Mouse (Mus musculus): ENCODE data around the gene Olfr827. TPM values are rescaled to one million over a fixed set of nuclear protein-coding genes. Genes with fewer than 3 reads are reported as not detected.

Gene Olfr827
- not detected for polyA plus RNA-seq (2015; fragmentation: Illumina TruSeq; extraction: RNeasy Lipid Tissue Mini Kit (QIAGEN cat#74804); ENCODE audit: insufficient read depth, low read depth, low replicate concordance)

DNA sequence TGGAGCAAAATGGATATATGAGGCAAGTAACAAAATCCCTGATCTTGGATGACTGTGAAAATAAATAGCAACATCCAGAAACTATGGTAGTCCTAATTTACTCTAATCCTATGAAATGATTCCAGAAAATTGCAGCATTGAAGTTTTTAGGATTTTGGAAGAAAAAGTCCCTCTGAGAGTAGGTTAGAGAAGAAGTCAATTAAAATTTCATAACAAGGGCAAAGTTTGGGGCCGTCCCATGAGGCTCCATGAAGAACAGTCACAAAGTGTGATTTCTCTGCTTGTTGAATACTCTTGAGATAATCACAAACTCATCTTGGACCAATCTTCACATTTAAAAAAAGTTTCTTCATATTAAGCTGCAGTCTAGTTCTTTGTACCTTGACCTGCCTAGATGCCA lies at the start of gene Olfr827:
Olfr827 (minus strand) TSS at position 101 of the 400 bp plus-strand sequence.

DNA sequence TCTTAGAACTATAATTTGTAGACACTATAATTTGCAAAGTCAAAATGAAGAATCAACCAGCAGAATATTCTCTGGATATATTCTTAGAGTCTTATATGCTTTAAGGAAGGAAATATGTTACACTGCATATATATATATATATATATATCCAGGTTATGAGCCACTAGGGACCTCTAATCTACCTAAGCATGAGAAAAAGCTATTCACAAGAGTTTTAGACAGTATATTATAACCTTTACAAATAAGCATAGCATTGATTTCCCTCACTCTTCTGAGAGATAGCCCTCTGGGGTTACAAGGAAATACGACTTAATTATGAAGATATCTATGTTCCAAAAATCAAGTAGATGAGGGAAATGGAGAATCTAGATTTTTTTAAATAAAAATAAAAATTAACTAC lies 30.1 kb downstream of the Olfr827 start, which contains the start of gene Olfr826:
Olfr826 (minus strand) TSS at position 101 of the 400 bp plus-strand sequence.

DNA sequence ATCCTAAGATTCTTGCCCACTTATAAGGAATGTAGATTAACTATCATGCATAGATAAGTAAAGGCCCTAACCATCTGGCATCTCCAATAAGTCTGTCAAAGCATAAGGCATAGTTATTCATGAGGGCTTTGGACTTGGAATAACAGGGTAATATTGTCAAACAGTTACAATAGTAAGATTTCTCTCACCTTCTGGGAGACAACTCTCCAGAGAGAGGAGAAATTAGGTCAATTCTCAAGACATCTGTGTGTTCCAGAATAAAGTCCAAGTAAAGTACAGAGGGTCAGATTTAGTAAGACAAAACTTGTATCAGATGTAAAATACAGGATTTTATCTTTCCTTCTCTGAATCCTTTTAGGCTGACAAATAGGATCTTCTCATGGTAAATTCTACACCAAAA lies 47.5 kb downstream of the Olfr827 start, which contains the start of gene Olfr825:
Olfr825 (minus strand) TSS at position 101 of the 400 bp plus-strand sequence.

Other genes starting within 250 kb of the Olfr827 start
- gene Olfr819, start 247.1 kb downstream of the Olfr827 start, polyA plus RNA-seq (2015; fragmentation: Illumina TruSeq; extraction: RNeasy Lipid Tissue Mini Kit (QIAGEN cat#74804); ENCODE audit: insufficient read depth, low read depth, low replicate concordance): not detected
- gene Olfr247, start 238.3 kb downstream of the Olfr827 start, polyA plus RNA-seq (2015; fragmentation: Illumina TruSeq; extraction: RNeasy Lipid Tissue Mini Kit (QIAGEN cat#74804); ENCODE audit: insufficient read depth, low read depth, low replicate concordance): not detected
- not detected for gene Gm10310, start 229.3 kb downstream of the Olfr827 start, polyA plus RNA-seq (2015; fragmentation: Illumina TruSeq; extraction: RNeasy Lipid Tissue Mini Kit (QIAGEN cat#74804); ENCODE audit: insufficient read depth, low read depth, low replicate concordance)
- not detected for gene Olfr820, start 201.8 kb downstream of the Olfr827 start, polyA plus RNA-seq (2015; fragmentation: Illumina TruSeq; extraction: RNeasy Lipid Tissue Mini Kit (QIAGEN cat#74804); ENCODE audit: insufficient read depth, low read depth, low replicate concordance)
- gene Olfr821, start 184.1 kb downstream of the Olfr827 start, polyA plus RNA-seq (2015; fragmentation: Illumina TruSeq; extraction: RNeasy Lipid Tissue Mini Kit (QIAGEN cat#74804); ENCODE audit: insufficient read depth, low read depth, low replicate concordance): not detected
- gene Olfr822, start 143.2 kb downstream of the Olfr827 start, polyA plus RNA-seq (2015; fragmentation: Illumina TruSeq; extraction: RNeasy Lipid Tissue Mini Kit (QIAGEN cat#74804); ENCODE audit: insufficient read depth, low read depth, low replicate concordance): not detected
- not detected for gene Olfr823, start 99.0 kb downstream of the Olfr827 start, polyA plus RNA-seq (2015; fragmentation: Illumina TruSeq; extraction: RNeasy Lipid Tissue Mini Kit (QIAGEN cat#74804); ENCODE audit: insufficient read depth, low read depth, low replicate concordance)
- gene Olfr824, start 84.4 kb downstream of the Olfr827 start, polyA plus RNA-seq (2015; fragmentation: Illumina TruSeq; extraction: RNeasy Lipid Tissue Mini Kit (QIAGEN cat#74804); ENCODE audit: insufficient read depth, low read depth, low replicate concordance): not detected
- not detected for gene Olfr825, start 47.6 kb downstream of the Olfr827 start, polyA plus RNA-seq (2015; fragmentation: Illumina TruSeq; extraction: RNeasy Lipid Tissue Mini Kit (QIAGEN cat#74804); ENCODE audit: insufficient read depth, low read depth, low replicate concordance)
- gene Olfr826, start 30.2 kb downstream of the Olfr827 start, polyA plus RNA-seq (2015; fragmentation: Illumina TruSeq; extraction: RNeasy Lipid Tissue Mini Kit (QIAGEN cat#74804); ENCODE audit: insufficient read depth, low read depth, low replicate concordance): not detected
- not detected for gene Neurod4, start 65.8 kb upstream of the Olfr827 start, polyA plus RNA-seq (2015; fragmentation: Illumina TruSeq; extraction: RNeasy Lipid Tissue Mini Kit (QIAGEN cat#74804); ENCODE audit: insufficient read depth, low read depth, low replicate concordance)
- gene Tespa1, start 108.5 kb upstream of the Olfr827 start, polyA plus RNA-seq (2015; fragmentation: Illumina TruSeq; extraction: RNeasy Lipid Tissue Mini Kit (QIAGEN cat#74804); ENCODE audit: insufficient read depth, low read depth, low replicate concordance): not detected
- gene Vmn2r84, start 179.9 kb upstream of the Olfr827 start, polyA plus RNA-seq (2015; fragmentation: Illumina TruSeq; extraction: RNeasy Lipid Tissue Mini Kit (QIAGEN cat#74804); ENCODE audit: insufficient read depth, low read depth, low replicate concordance): not detected
- not detected for gene Vmn2r85, start 215.3 kb upstream of the Olfr827 start, polyA plus RNA-seq (2015; fragmentation: Illumina TruSeq; extraction: RNeasy Lipid Tissue Mini Kit (QIAGEN cat#74804); ENCODE audit: insufficient read depth, low read depth, low replicate concordance)
- not detected for gene Vmn2r86, start 241.6 kb upstream of the Olfr827 start, polyA plus RNA-seq (2015; fragmentation: Illumina TruSeq; extraction: RNeasy Lipid Tissue Mini Kit (QIAGEN cat#74804); ENCODE audit: insufficient read depth, low read depth, low replicate concordance)

All from pancreas, adult 10 weeks (tissue).